Mouse (Mus musculus) layer of hippocampus, adult 6 months (tissue): ENCODE data around the gene Slu7. TPM values are rescaled to one million over a fixed set of nuclear protein-coding genes. Genes with fewer than 3 reads are reported as not detected.

ENCODE experiments used
- long read RNA-seq, 2 experiments: library from polyadenylated mRNA; unstranded; transcript quantifications; one replicate each; pipeline ENCODE4 v2.0.0; 2019 to 2020
- polyA plus RNA-seq: library from polyadenylated mRNA; unstranded; fragments of <200 nt; fragmentation: Nextera tagmentation; gene quantifications from 2 replicates; pipeline ENCODE4 v1.2.3, GENCODE M21; 2021

Gene Slu7
- 49.9 and 51.6 TPM in 2 replicates for polyA plus RNA-seq
- long read RNA-seq, experiment 1, transcript Slu7-201 (16 exons, 3,625 nt) = major isoform, 6 of 100 reads
- long read RNA-seq, experiment 1, transcript Slu7-205 (16 exons, 1,662 nt) = major isoform, 6 of 100 reads
- long read RNA-seq, experiment 1, partial matches to known transcripts = 72 of 100 reads
- long read RNA-seq, experiment 1, other reads (novel, unspliced or antisense) = 14 of 100 reads
- long read RNA-seq, experiment 2, transcript Slu7-205 (16 exons, 1,662 nt) = minor isoform, 17 of 380 reads
- long read RNA-seq, experiment 2, transcript Slu7-201 (16 exons, 3,625 nt) = major isoform, 131 of 380 reads
- long read RNA-seq, experiment 2, partial matches to known transcripts = 110 of 380 reads
- long read RNA-seq, experiment 2, other reads (novel, unspliced or antisense) = 119 of 380 reads

GRCm38 (mm10) chr11:43433254-43434023 lies at the start of gene Slu7:
Slu7 (plus strand) TSS chr11:43433744.

DNA sequence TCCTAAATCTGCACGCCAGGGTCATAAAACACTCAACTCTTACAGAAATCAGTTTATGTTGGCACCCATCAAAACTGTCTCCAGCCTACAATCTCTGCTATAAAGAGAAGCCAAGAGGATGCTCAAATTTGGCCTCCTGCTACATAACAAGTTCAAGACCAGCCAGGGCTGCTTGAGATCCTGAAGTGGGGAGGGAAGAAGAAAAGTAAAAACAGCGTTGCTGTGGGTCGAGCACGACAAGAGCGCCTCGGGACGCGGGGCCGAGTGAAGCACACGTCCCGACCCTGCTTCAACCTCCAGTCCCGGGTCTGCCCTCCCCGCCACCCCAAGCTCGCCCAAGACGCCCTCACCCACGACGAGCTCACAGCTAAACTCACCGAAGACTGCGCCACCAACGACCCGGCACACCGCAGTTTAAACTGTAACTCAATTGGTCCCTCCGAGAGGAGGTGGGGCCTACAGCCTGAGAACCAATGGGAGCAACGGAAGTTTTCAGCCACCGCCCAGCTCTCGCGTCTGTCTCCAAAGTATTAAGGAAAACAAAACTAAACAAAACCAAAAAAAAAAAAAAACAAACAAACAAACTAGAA lies 7.6 kb upstream of the Slu7 start, which contains the start of gene Pttg1:
Gene Pttg1 (minus strand): TSS at position 428 of the 590 bp plus-strand sequence.

GRCm38 (mm10) chr11:43474225-43474774 lies 40.8 kb downstream of the Slu7 start, which contains the start of gene C1qtnf2:
C1qtnf2 (plus strand) TSS chr11:43474276.

Other genes starting within 250 kb of the Slu7 start
- gene Pttg1, start 7.5 kb upstream of the Slu7 start, polyA plus RNA-seq = 232 and 284 TPM in 2 replicates
- 2.2 and 2.5 TPM in 2 replicates for gene C1qtnf2, start 40.5 kb downstream of the Slu7 start, polyA plus RNA-seq
- 1.4 and 2.4 TPM in 2 replicates for gene Ccnjl, start 95.0 kb downstream of the Slu7 start, polyA plus RNA-seq
- gene 4933415A04Rik, start 153.3 kb downstream of the Slu7 start, polyA plus RNA-seq = 1.7 and 2.2 TPM in 2 replicates
- 0.38 TPM in 1 of 2 replicates, not detected in the other for gene Fabp6, start 167.8 kb downstream of the Slu7 start, polyA plus RNA-seq
- 5.2 and 5.4 TPM in 2 replicates for gene Pwwp2a, start 248.3 kb downstream of the Slu7 start, polyA plus RNA-seq